Mouse (Mus musculus): Measurements from ENCODE around the gene Clgn.

DNA sequence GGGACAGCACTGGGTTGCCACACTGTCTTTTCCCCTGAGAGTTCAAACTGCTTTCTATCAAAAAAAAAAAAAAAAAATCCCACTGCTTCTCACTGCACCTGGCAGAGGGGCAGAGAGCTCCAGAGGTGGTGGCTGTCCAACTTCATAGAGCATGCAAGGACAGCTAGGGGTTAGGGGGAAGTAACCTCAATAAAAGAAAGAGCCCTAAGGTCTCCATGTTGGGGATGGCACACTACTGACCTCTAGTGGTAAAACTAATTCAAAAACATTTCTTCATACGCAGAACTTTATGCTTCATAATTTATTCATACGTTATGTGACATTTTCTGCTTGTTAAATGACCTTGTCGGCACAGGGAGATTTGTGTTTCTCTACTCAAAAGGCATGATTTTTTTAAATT, 61.4 kb downstream of the Clgn start:
- TF ChIP-seq CTCF (IDR thresholded peaks at IDR 0.05; ENCODE audit: control insufficient read depth, insufficient read depth, low read length) (peak; percentile 28; the same call in 1 of the 2 replicates), POLR2A (IDR thresholded peaks at IDR 0.05; ENCODE audit: borderline replicate concordance, control insufficient read depth, low read depth, low read length) (no peak)

Data from bone marrow, adult 2 months (tissue).